Mouse (Mus musculus): ENCODE data around the gene Txnrd1. TPM values are rescaled to one million over a fixed set of nuclear protein-coding genes. Genes with fewer than 3 reads are reported as not detected.

Txnrd1 gene
- polyA plus RNA-seq, 2 experiments: 33.6 to 44.6 TPM

DNA sequence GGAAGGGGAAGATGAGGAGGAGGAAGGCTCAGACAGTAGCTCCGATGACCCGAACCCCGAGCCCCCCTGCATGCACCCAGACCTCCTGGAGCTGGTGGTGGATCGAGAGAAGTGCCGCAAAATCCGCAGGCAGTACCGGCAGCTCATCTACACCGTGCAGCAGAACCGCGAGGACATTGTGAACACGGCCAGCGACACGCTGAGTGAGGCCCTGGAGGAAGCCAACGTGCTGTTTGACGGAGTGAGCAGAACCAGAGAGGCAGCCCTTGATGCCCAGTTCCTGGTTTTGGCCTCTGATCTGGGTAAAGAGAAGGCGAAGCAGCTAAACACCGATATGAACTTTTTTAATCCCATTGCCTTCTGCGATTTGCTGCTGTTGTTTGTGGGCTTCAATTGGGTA, 33.1 kb downstream of the Txnrd1 start:
- WGBS (ENCODE audit: insufficient replicate concordance): 79% methylated on average over 18 of the region's 18 CpGs

DNA sequence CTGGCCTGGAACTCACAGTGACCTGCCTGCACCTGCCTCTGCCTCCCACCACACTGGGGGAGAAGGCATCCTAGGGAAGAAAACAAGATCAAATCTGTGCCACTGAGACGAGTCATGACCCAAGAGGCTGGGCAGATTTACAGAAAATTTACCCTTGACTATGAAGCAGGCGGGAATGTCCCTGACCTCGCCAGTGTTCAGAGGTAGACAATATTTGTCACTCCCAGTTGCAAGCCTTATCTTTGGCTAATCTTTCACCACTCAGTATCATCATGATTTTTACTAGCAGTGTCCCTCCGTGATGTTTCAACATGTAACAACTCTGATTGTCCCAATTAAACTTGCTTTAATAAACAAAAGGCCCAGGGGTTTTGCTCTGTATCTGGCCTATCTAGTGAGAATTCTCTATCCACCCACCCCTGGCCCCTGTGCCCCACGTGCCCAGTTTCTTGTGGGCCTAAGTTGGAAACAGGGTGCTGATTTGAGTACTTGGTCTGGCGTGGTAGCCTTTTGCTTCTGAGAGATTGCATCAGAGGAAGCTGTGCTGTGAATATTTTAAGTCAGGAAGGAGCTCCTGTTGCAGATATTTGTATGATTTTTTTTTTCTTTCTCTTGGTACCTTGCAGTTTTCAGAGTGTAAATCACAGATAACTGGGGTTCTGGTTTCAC, 34.8 kb downstream of the Txnrd1 start:
- no peaks in the 10 kb centered on the region for H3K27me3 ChIP-seq (ENCODE audit: control insufficient read depth, insufficient read depth, low read length)
- H3K4me2 ChIP-seq (ENCODE audit: low read depth): no peak overlapping the region
- peaks cover 0 to 7% of the 10 kb centered on the region in 2 experiments; a peak in 2 of 4 replicates for H3K4me1 ChIP-seq (replicated peaks; ENCODE audit: control insufficient read depth in 2 of 2, insufficient read depth in 2 of 2, low read length in 1 of 2)
- ATAC-seq (ENCODE audit: insufficient read depth) (no peak), DNase-seq (ENCODE audit: low read depth in 3 of 3, low spot score in 3 of 3) (no peak)
- H3K36me3 ChIP-seq (replicated peaks; ENCODE audit: control insufficient read depth, insufficient read depth, low read depth): peaks cover 21% of the 10 kb centered on the region
- no peak overlapping the region for H3K9ac ChIP-seq (replicated peaks)
- no peak for TF ChIP-seq CTCF (IDR thresholded peaks at IDR 0.05; ENCODE audit: low read depth)
- TF ChIP-seq EP300 (IDR thresholded peaks at IDR 0.05; ENCODE audit: low read depth): no peak
- H3K9me3 ChIP-seq (ENCODE audit: control insufficient read depth, low read length): no peaks in the 10 kb centered on the region
- WGBS (ENCODE audit: insufficient replicate concordance): 61% methylated on average over 6 of the region's 6 CpGs
- no peak overlapping the region for H3K4me3 ChIP-seq (ENCODE audit: insufficient read depth in 1 of 2, low read depth in 2 of 2, low read length in 2 of 2)
- H3K27ac ChIP-seq: no peak overlapping the region

More for the DNA sequence above, 33.1 kb downstream of the Txnrd1 start:
- Histone ChIP-seq H3K27me3 (ENCODE audit: control insufficient read depth, insufficient read depth, low read length) (no peaks in the 10 kb centered on the region), H3K4me1 (replicated peaks; ENCODE audit: control insufficient read depth in 2 of 2, insufficient read depth in 2 of 2, low read length in 1 of 2) (peaks cover 0 to 6% of the 10 kb centered on the region in 2 experiments; a peak in 3 of 4 replicates), H3K4me2 (ENCODE audit: low read depth) (no peak overlapping the region), H3K9ac (replicated peaks) (no peak overlapping the region), H3K27ac (no peak overlapping the region), H3K4me3 (ENCODE audit: insufficient read depth in 1 of 2, low read depth in 2 of 2, low read length in 2 of 2) (no peak overlapping the region), H3K36me3 (replicated peaks; ENCODE audit: control insufficient read depth, insufficient read depth, low read depth) (peaks cover 22% of the 10 kb centered on the region), H3K9me3 (ENCODE audit: control insufficient read depth, low read length) (no peaks in the 10 kb centered on the region)
- TF ChIP-seq EP300 (IDR thresholded peaks at IDR 0.05; ENCODE audit: low read depth) (no peak), CTCF (IDR thresholded peaks at IDR 0.05; ENCODE audit: low read depth) (no peak)
- ATAC-seq (ENCODE audit: insufficient read depth) (no peak), DNase-seq (ENCODE audit: low read depth in 3 of 3, low spot score in 3 of 3) (no peak)

DNA sequence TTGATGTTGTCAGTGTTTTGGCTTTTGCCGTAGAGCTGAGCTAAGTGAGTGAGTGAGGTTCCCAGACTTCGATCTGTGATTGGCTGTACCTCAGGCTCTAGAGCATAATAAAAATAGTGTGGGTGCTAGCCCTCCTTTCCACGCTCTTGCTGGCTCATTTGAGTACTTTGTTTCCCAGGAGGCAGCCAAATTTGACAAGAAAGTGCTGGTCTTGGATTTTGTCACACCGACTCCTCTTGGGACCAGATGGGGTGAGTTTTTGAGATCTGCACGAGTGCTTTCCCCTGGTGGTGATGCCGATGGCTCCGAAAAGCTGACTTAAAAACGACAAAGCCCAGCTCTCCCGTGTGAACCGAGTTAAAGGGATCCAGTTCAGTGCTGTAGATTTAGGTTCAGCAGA, 41.7 kb downstream of the Txnrd1 start:
- H3K4me3 ChIP-seq (ENCODE audit: insufficient read depth in 1 of 2, low read depth in 2 of 2, low read length in 2 of 2): no peak overlapping the region
- no peak overlapping the region for H3K9ac ChIP-seq (replicated peaks)
- peaks cover 61% of the 10 kb centered on the region for H3K36me3 ChIP-seq (replicated peaks; ENCODE audit: control insufficient read depth, insufficient read depth, low read depth)
- ATAC-seq (ENCODE audit: insufficient read depth) (no peak), DNase-seq (ENCODE audit: low read depth in 3 of 3, low spot score in 3 of 3) (no peak)
- H3K4me1 ChIP-seq (replicated peaks; ENCODE audit: control insufficient read depth in 2 of 2, insufficient read depth in 2 of 2, low read length in 1 of 2): peaks cover 0 to 4% of the 10 kb centered on the region in 2 experiments; a peak in 1 of 4 replicates
- no peak for TF ChIP-seq CTCF (IDR thresholded peaks at IDR 0.05; ENCODE audit: low read depth)
- TF ChIP-seq EP300 (IDR thresholded peaks at IDR 0.05; ENCODE audit: low read depth): no peak
- no peak overlapping the region for H3K27ac ChIP-seq
- H3K4me2 ChIP-seq (ENCODE audit: low read depth): no peak overlapping the region
- no peaks in the 10 kb centered on the region for H3K27me3 ChIP-seq (ENCODE audit: control insufficient read depth, insufficient read depth, low read length)
- H3K9me3 ChIP-seq (ENCODE audit: control insufficient read depth, low read length): no peaks in the 10 kb centered on the region
- 88% methylated on average over 10 of the region's 10 CpGs for WGBS (ENCODE audit: insufficient replicate concordance)

DNA sequence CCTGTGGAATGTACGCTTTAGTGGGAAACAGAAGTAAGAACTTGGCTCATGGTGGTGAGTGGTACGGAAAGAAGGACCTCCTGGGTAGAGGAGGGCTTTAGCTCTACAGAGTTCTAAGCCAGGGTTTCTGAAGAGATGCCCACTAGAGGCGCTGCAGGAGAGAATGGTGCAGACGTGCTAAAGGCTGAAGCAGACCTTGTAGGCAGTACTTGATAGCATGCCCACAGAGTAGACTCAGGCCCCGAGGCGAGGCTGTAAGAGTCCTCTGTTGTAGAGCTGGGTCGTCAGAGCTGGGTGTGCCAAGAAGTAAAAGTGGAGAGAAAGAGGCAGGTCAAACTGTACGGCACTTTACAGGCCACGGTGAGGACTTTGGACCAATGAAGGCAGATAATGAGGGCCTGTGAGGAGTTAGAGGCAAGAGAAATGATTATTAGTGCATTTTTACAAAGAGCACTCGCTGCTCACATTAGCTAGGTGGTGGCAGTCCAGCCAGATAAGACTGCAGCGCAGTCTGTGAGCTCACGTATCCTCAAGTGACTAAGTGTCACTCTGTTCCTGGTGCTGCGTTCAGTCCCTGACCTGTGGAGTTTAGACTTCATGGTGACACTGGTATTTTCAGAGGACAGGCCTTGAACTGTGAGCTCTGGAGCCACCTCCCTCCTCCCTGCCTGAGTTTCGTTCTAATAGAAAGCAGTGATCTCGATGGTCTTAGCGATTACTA, 42.5 kb downstream of the Txnrd1 start:
- 76% methylated on average over 16 of the region's 16 CpGs for WGBS (ENCODE audit: insufficient replicate concordance)
- no peaks in the 10 kb centered on the region for H3K27me3 ChIP-seq (ENCODE audit: control insufficient read depth, insufficient read depth, low read length)
- no peak overlapping the region for H3K4me3 ChIP-seq (ENCODE audit: insufficient read depth in 1 of 2, low read depth in 2 of 2, low read length in 2 of 2)
- H3K4me2 ChIP-seq (ENCODE audit: low read depth): no peak overlapping the region
- no peak for TF ChIP-seq EP300 (IDR thresholded peaks at IDR 0.05; ENCODE audit: low read depth)
- TF ChIP-seq CTCF (IDR thresholded peaks at IDR 0.05; ENCODE audit: low read depth): peak; percentile 48
- H3K27ac ChIP-seq: no peak overlapping the region
- 0 out of 2 replicates have a peak, but pooled peaks have one; percentile 22 for ATAC-seq (ENCODE audit: insufficient read depth)
- no peaks in the 10 kb centered on the region for H3K9me3 ChIP-seq (ENCODE audit: control insufficient read depth, low read length)
- no peak overlapping the region for H3K9ac ChIP-seq (replicated peaks)
- peaks cover 0 to 4% of the 10 kb centered on the region in 2 experiments; a peak in 1 of 4 replicates for H3K4me1 ChIP-seq (replicated peaks; ENCODE audit: control insufficient read depth in 2 of 2, insufficient read depth in 2 of 2, low read length in 1 of 2)
- H3K36me3 ChIP-seq (replicated peaks; ENCODE audit: control insufficient read depth, insufficient read depth, low read depth): peaks cover 67% of the 10 kb centered on the region
- no peak for DNase-seq (ENCODE audit: low read depth in 3 of 3, low spot score in 3 of 3)

DNA sequence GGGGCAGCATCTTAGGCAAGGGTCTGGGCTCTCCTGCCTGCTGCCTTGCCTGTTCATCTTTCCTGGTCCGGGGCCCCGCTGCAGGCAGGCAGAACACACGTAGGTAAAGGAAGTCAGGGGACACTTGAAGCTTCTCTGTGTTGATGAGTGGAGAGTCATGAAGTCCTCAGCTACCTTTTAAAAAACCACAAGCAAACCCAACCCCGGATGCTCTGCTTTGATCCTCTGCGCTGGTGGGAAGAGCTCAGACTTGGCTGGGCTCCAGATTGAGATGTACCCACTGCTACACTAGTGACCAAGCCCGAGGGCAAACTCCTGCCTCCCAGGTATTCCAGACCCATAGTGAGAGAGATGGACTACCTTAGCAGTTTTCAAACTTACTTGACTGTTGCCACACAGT, 53.6 kb downstream of the Txnrd1 start:
- no peak overlapping the region for H3K4me2 ChIP-seq (ENCODE audit: low read depth)
- no peaks in the 10 kb centered on the region for H3K27me3 ChIP-seq (ENCODE audit: control insufficient read depth, insufficient read depth, low read length)
- H3K4me3 ChIP-seq (ENCODE audit: insufficient read depth in 1 of 2, low read depth in 2 of 2, low read length in 2 of 2): no peak overlapping the region
- TF ChIP-seq EP300 (IDR thresholded peaks at IDR 0.05; ENCODE audit: low read depth) (no peak), CTCF (IDR thresholded peaks at IDR 0.05; ENCODE audit: low read depth) (no peak)
- peaks cover 0 to 6% of the 10 kb centered on the region in 2 experiments; a peak in 2 of 4 replicates for H3K4me1 ChIP-seq (replicated peaks; ENCODE audit: control insufficient read depth in 2 of 2, insufficient read depth in 2 of 2, low read length in 1 of 2)
- H3K36me3 ChIP-seq (replicated peaks; ENCODE audit: control insufficient read depth, insufficient read depth, low read depth): peaks cover 68% of the 10 kb centered on the region
- H3K9me3 ChIP-seq (ENCODE audit: control insufficient read depth, low read length): no peaks in the 10 kb centered on the region
- no peak overlapping the region for H3K9ac ChIP-seq (replicated peaks)
- no peak for ATAC-seq (ENCODE audit: insufficient read depth)
- H3K27ac ChIP-seq: no peak overlapping the region
- WGBS (ENCODE audit: insufficient replicate concordance): 84% methylated on average over 6 of the region's 6 CpGs
- no peak for DNase-seq (ENCODE audit: low read depth in 3 of 3, low spot score in 3 of 3)

All from liver, embryonic 14.5 days (tissue).